Mouse (Mus musculus) mouse trophoblast stem cell (cell line): ENCODE measurements around the gene Ccl12.

Source experiments
- in situ Hi-C, 2 experiments: fragments of 300-500 bp; cut with MseI, MboI; formaldehyde crosslinking; loops; 2 replicates in 1 of 2; 3 replicates in 1 of 2; pipeline ENCODE4 v1.15.1; 2025

The Ccl12 gene

DNA sequence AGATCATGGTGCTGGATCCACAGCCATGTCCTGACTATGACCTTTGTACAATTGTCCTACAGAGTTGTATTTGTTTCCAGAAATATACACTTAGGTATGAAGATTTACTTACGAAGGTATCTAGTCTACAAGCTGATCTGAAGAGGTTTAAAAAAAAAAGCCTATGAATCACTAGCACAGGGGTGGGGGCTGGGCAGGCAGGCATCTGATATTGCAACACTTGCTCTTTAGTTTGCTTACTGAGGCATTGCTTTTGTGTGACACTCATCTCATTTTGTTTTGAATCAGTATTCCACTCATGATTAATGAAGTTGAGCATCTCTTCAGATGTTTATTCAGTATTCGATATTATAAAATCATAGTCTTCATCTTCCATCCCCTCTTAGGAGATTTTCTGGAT, 34.6 kb downstream of the Ccl12 start:
- in situ Hi-C loops, result no loop called here

DNA sequence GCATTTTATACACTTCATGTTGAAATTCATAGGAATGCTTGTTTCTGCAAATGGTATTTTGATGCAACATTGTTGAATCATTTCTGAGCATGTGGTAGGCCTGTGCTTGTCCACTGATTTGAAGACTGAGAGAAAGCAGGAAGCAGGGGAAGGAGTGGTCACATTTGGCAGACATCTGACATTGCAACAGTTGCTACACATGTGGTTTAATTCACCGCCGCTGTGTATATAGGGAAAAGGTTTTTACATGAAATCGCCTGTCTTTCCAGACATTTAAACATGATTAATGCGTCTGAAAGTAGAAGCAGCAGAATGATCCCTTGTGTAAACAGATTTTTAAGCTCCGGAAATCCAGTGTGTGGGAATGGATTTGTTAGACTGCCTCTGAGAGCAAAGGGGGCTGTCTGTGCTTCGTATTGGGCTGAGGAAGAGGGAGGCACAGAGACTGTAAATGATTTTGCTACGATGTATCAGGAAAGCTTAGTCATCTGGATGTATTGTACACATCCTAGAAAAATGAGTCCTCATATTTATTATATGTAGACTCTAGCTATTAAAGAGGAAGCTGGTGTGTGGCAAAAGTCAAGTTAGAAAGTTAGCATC, 37.9 kb downstream of the Ccl12 start:
- in situ Hi-C loops, result no loop called here
